11 mouse cellular contexts compared by ENCODE assay signal in genomic region chr5:73912149-73912548, GRCm38 (mm10).
"Had no signal": no experiment of that assay in that cellular context is flagged by ENCODE, and none has a peak within 500 bp of the region (broad histone marks: within the 10 kb centered on the region; RNA-seq: fewer than 3 reads in every experiment).

No protein-coding gene starts in this region.

- H3K9ac ChIP-seq: limb, embryonic 12.5 days; liver, embryonic 13.5 days; liver, postnatal 0 days; midbrain, embryonic 13.5 days; neural tube, embryonic 15.5 days had no signal

- H3K9me3 ChIP-seq: limb, embryonic 12.5 days; liver, embryonic 13.5 days; midbrain, embryonic 13.5 days; neural tube, embryonic 15.5 days had no signal

- H3K36me3 ChIP-seq: limb, embryonic 12.5 days; liver, embryonic 13.5 days; midbrain, embryonic 13.5 days; neural tube, embryonic 15.5 days had no signal

- H3K27ac ChIP-seq: layer of hippocampus, adult 2 months; limb, embryonic 12.5 days; liver, embryonic 13.5 days; midbrain, embryonic 13.5 days; neural tube, embryonic 15.5 days had no signal

- H3K27me3 ChIP-seq: limb, embryonic 12.5 days; liver, embryonic 13.5 days; midbrain, embryonic 13.5 days; neural tube, embryonic 15.5 days had no signal

- H3K4me2 ChIP-seq: limb, embryonic 12.5 days; liver, embryonic 13.5 days; midbrain, embryonic 13.5 days; neural tube, embryonic 15.5 days had no signal

- DNase-seq: kidney, postnatal 4 days; liver; liver, embryonic 13.5 days; liver, postnatal 0 days; lung, postnatal 36 days; thymus, adult 18-20 months; thymus, postnatal 14 days had no signal

- ATAC-seq: liver, postnatal 0 days; midbrain, embryonic 13.5 days had no signal

- H3K4me1 ChIP-seq: limb, embryonic 12.5 days; liver, embryonic 13.5 days; midbrain, embryonic 13.5 days; neural tube, embryonic 15.5 days had no signal

- H3K4me3 ChIP-seq: layer of hippocampus, adult 2 months; limb, embryonic 12.5 days; liver, embryonic 13.5 days; midbrain, embryonic 13.5 days; neural tube, embryonic 15.5 days had no signal
